Mouse (Mus musculus) thymus, adult 2 months (tissue): ENCODE results near the gene Astn1.

Experiments
- CTCF ChIP-seq: fragments of 200-500 bp; IDR thresholded peaks from 2 replicates; pipeline ENCODE4 v1.5.1; 2012; ENCODE audit warnings: mild to moderate bottlenecking, control low read depth, low read length, moderate library complexity, borderline replicate concordance; ENCODE audit not compliant: control insufficient read depth, poor library complexity, insufficient read depth; ENCODE audit errors: extremely low read depth
- POLR2A ChIP-seq: fragments of 200-500 bp; IDR thresholded peaks from 2 replicates; pipeline ENCODE4 v1.6.1; 2012; ENCODE audit warnings: mild to moderate bottlenecking, low read length, control low read depth, moderate library complexity; ENCODE audit not compliant: control insufficient read depth, poor library complexity, insufficient read depth; ENCODE audit errors: extremely low read depth

- TF ChIP-seq CTCF: no peak
- no peak for TF ChIP-seq POLR2A
Observed at GRCm38 (mm10) chr1:158548319-158548718, 186.2 kb downstream of the Astn1 start.
